ENCODE assay signal across 11 mouse cellular contexts in genomic region chr2:75696371-75696770, GRCm38 (mm10). TPM values are rescaled to one million over a fixed set of nuclear protein-coding genes. Genes with fewer than 3 reads are reported as not detected.
A peak's percentile ranks its signal among the peaks of the same experiment; 100 is the strongest.
DNase-seq lines count a peak whose midpoint lies in the region; ATAC-seq lines count a peak whose summit lies in the region.
"Had no signal": no experiment of that assay in that cellular context is flagged by ENCODE, and none has a peak within 500 bp of the region (broad histone marks: within the 10 kb centered on the region; RNA-seq: fewer than 3 reads in every experiment).

No protein-coding gene starts in this region.

- WGBS in kidney, embryonic 16.5 days = 53% methylated on average over 5 of the region's 5 CpGs
- WGBS in intestine, embryonic 16.5 days = 36% methylated on average over 5 of the region's 5 CpGs
- 70% methylated on average over 5 of the region's 5 CpGs for WGBS in midbrain, embryonic 14.5 days

- H3K9me3 ChIP-seq in kidney, embryonic 16.5 days (ENCODE audit: low read length) = no peaks in the 10 kb centered on the region
- no peaks in the 10 kb centered on the region for H3K9me3 ChIP-seq in intestine, embryonic 16.5 days (ENCODE audit: control insufficient read depth, low read length)
- no peaks in the 10 kb centered on the region for H3K9me3 ChIP-seq in midbrain, embryonic 14.5 days (ENCODE audit: control insufficient read depth, low read length)
- H3K9me3 ChIP-seq: G1E had no signal

- H3K4me1 ChIP-seq in kidney, embryonic 16.5 days (ENCODE audit: insufficient read depth, low read length) = peaks cover 62% of the 10 kb centered on the region
- H3K4me1 ChIP-seq in intestine, embryonic 16.5 days (ENCODE audit: control insufficient read depth, insufficient read depth, low read length) = peaks cover 52% of the 10 kb centered on the region
- H3K4me1 ChIP-seq in midbrain, embryonic 14.5 days (ENCODE audit: control insufficient read depth, insufficient read depth, low read length) = 0 out of 2 replicates have a peak, but pooled peaks cover 5% of the 10 kb centered on the region

- no peak overlapping the region for H3K4me2 ChIP-seq in kidney, embryonic 16.5 days (replicated peaks; ENCODE audit: low read depth, low read length)
- H3K4me2 ChIP-seq in intestine, embryonic 16.5 days (ENCODE audit: low read depth, low read length) = peak overlapping the region; percentile 34
- H3K4me2 ChIP-seq in midbrain, embryonic 14.5 days (ENCODE audit: low read length) = no peak overlapping the region

- no peaks in the 10 kb centered on the region for H3K27me3 ChIP-seq in kidney, embryonic 16.5 days (ENCODE audit: insufficient read depth, low read length)
- H3K27me3 ChIP-seq in intestine, embryonic 16.5 days (replicated peaks; ENCODE audit: control insufficient read depth, insufficient read depth, low read length) = no peaks in the 10 kb centered on the region
- no peaks in the 10 kb centered on the region for H3K27me3 ChIP-seq in midbrain, embryonic 14.5 days (ENCODE audit: control insufficient read depth, insufficient read depth, low read length)

- ATAC-seq in kidney, embryonic 16.5 days (ENCODE audit: low FRiP score, low TSS enrichment) = no peak
- ATAC-seq in granulocyte monocyte progenitor cell, adult 5-6 weeks (replicated peaks; ENCODE audit: poor library complexity, severe bottlenecking) = peak; percentile 72
- no peak for ATAC-seq in intestine, embryonic 16.5 days
- peak; percentile 63 for ATAC-seq in megakaryocyte progenitor cell, adult 5-6 weeks (replicated peaks; ENCODE audit: poor library complexity)
- ATAC-seq in midbrain, embryonic 14.5 days (ENCODE audit: low FRiP score, low TSS enrichment) = no peak

- no peak overlapping the region for H3K9ac ChIP-seq in kidney, embryonic 16.5 days (replicated peaks; ENCODE audit: low read length)
- peak overlapping the region; percentile 31 for H3K9ac ChIP-seq in intestine, embryonic 16.5 days (ENCODE audit: low read depth, low read length)
- H3K9ac ChIP-seq in midbrain, embryonic 14.5 days (replicated peaks; ENCODE audit: low read length) = no peak overlapping the region
- H3K9ac ChIP-seq: liver, embryonic 14.5 days had no signal

- H3K36me3 ChIP-seq in kidney, embryonic 16.5 days (ENCODE audit: insufficient read depth, low read length) = no peaks in the 10 kb centered on the region
- H3K36me3 ChIP-seq in intestine, embryonic 16.5 days (ENCODE audit: control insufficient read depth, insufficient read depth, low read length) = no peaks in the 10 kb centered on the region
- H3K36me3 ChIP-seq in midbrain, embryonic 14.5 days (ENCODE audit: control insufficient read depth, insufficient read depth, low read length) = no peaks in the 10 kb centered on the region

- DNase-seq in kidney, adult 9 months = no peak
- no peak for DNase-seq in midbrain, embryonic 14.5 days
- no peak for DNase-seq in cerebellum, adult 18-20 months
- DNase-seq: right cerebral cortex, postnatal 4 days; thymus, postnatal 36 days had no signal

- H3K4me3 ChIP-seq in kidney, embryonic 16.5 days (ENCODE audit: low read length) = no peak overlapping the region
- H3K4me3 ChIP-seq in intestine, embryonic 16.5 days (ENCODE audit: low read length) = 0 out of 2 replicates have a peak overlapping the region, but pooled peaks have one; percentile 1
- no peak overlapping the region for H3K4me3 ChIP-seq in midbrain, embryonic 14.5 days (replicated peaks; ENCODE audit: low read depth, low read length)

- 0 out of 2 replicates have a peak overlapping the region, but pooled peaks have one; percentile 34 for H3K27ac ChIP-seq in kidney, embryonic 16.5 days (ENCODE audit: low read length)
- H3K27ac ChIP-seq in intestine, embryonic 16.5 days (ENCODE audit: low read length) = peak overlapping the region; percentile 90
- no peak overlapping the region for H3K27ac ChIP-seq in midbrain, embryonic 14.5 days (replicated peaks; ENCODE audit: low read depth, low read length)
- H3K27ac ChIP-seq: liver, embryonic 14.5 days had no signal

RNA-seq across cellular contexts. Expression of gene Nfe2l2, which starts 8.1 kb away (rescaled TPM):
- polyA plus RNA-seq in kidney, embryonic 16.5 days (2015; fragmentation: Nextera tagmentation; extraction: Ambion mirVana) = 87.7 and 90.7 TPM in 2 replicates
- 80.1 and 90.3 TPM in 2 replicates for total RNA-seq in granulocyte monocyte progenitor cell, adult 5-6 weeks (2014; fragmentation: Nextera tagmentation)
- total RNA-seq in granulocyte monocyte progenitor cell, adult 5-6 weeks (2017) = 55.3 and 68.7 TPM in 2 replicates
- 112 and 115 TPM in 2 replicates for polyA plus RNA-seq in intestine, embryonic 16.5 days (2015; fragmentation: Nextera tagmentation; extraction: Ambion mirVana)
- total RNA-seq in megakaryocyte progenitor cell, adult 5-6 weeks (2015) = 117 and 119 TPM in 2 replicates
- total RNA-seq in megakaryocyte progenitor cell, adult 5-6 weeks (2017) = 59.4 and 69.2 TPM in 2 replicates
- polyA plus RNA-seq in midbrain, embryonic 14.5 days (2014; fragmentation: Nextera tagmentation; extraction: Ambion mirVana) = 5.8 and 11.4 TPM in 2 replicates

RNA-seq across cellular contexts. Expression of gene Hnrnpa3, which starts 37.3 kb away (rescaled TPM):
- 281 and 293 TPM in 2 replicates for polyA plus RNA-seq in kidney, embryonic 16.5 days (2015; fragmentation: Nextera tagmentation; extraction: Ambion mirVana)
- 734 and 909 TPM in 2 replicates for total RNA-seq in granulocyte monocyte progenitor cell, adult 5-6 weeks (2014; fragmentation: Nextera tagmentation)
- total RNA-seq in granulocyte monocyte progenitor cell, adult 5-6 weeks (2017) = 363 and 370 TPM in 2 replicates
- 215 and 254 TPM in 2 replicates for polyA plus RNA-seq in intestine, embryonic 16.5 days (2015; fragmentation: Nextera tagmentation; extraction: Ambion mirVana)
- total RNA-seq in megakaryocyte progenitor cell, adult 5-6 weeks (2015) = 914 and 949 TPM in 2 replicates
- 277 and 390 TPM in 2 replicates for total RNA-seq in megakaryocyte progenitor cell, adult 5-6 weeks (2017)
- 163 and 176 TPM in 2 replicates for polyA plus RNA-seq in midbrain, embryonic 14.5 days (2014; fragmentation: Nextera tagmentation; extraction: Ambion mirVana)

Comparison
In these comparisons a context has a peak if more than half of its experiments do, and no peak if none do; other contexts are left out.
1. ATAC-seq: peak in granulocyte monocyte progenitor cell, adult 5-6 weeks (single experiment) and megakaryocyte progenitor cell, adult 5-6 weeks (single experiment); none in kidney, embryonic 16.5 days (single experiment), intestine, embryonic 16.5 days (single experiment) and midbrain, embryonic 14.5 days (single experiment).